In genomic region chr9:71624793-71625495, GRCm38 (mm10) we compare ENCODE assay signal across 8 mouse cellular contexts. TPM values are rescaled to one million over a fixed set of nuclear protein-coding genes. Genes with fewer than 3 reads are reported as not detected.
DNase-seq lines count a peak whose midpoint lies in the region; ATAC-seq and TF ChIP-seq lines count a peak whose summit lies in the region.

No protein-coding gene starts in this region.

- 48% methylated on average over 10 of the region's 10 CpGs for WGBS in midbrain, embryonic 11.5 days
- 53% methylated on average over 10 of the region's 10 CpGs for WGBS in midbrain, embryonic 13.5 days
- 34% methylated on average over 10 of the region's 10 CpGs for WGBS in embryonic facial prominence, embryonic 11.5 days
- WGBS in kidney, embryonic 15.5 days, result 44% methylated on average over 10 of the region's 10 CpGs
- WGBS in lung, adult 2 months, result 31% methylated on average over 10 of the region's 10 CpGs
- WGBS in spleen, adult 2 months, result 39% methylated on average over 10 of the region's 10 CpGs

- no peak overlapping the region for H3K4me3 ChIP-seq in midbrain, embryonic 11.5 days (ENCODE audit: low read depth, low read length)
- no peak overlapping the region for H3K4me3 ChIP-seq in midbrain, embryonic 13.5 days (replicated peaks)
- H3K4me3 ChIP-seq in embryonic facial prominence, embryonic 11.5 days (ENCODE audit: low read depth, low read length), result no peak overlapping the region
- no peak overlapping the region for H3K4me3 ChIP-seq in kidney, embryonic 15.5 days (replicated peaks)
- no peak overlapping the region for H3K4me3 ChIP-seq in lung, adult 2 months (replicated peaks; ENCODE audit: extremely low read depth, low read depth, low read length)
- no peak overlapping the region for H3K4me3 ChIP-seq in spleen, adult 2 months (ENCODE audit: extremely low read depth, insufficient read depth, insufficient read length)

- H3K4me2 ChIP-seq in midbrain, embryonic 11.5 days, result no peak overlapping the region
- no peak overlapping the region for H3K4me2 ChIP-seq in midbrain, embryonic 13.5 days (replicated peaks)
- H3K4me2 ChIP-seq in embryonic facial prominence, embryonic 11.5 days (ENCODE audit: low read depth, low read length), result no peak overlapping the region
- no peak overlapping the region for H3K4me2 ChIP-seq in kidney, embryonic 15.5 days

- no peak overlapping the region for H3K9ac ChIP-seq in midbrain, embryonic 11.5 days (ENCODE audit: low read length)
- no peak overlapping the region for H3K9ac ChIP-seq in midbrain, embryonic 13.5 days (replicated peaks)
- no peak overlapping the region for H3K9ac ChIP-seq in embryonic facial prominence, embryonic 11.5 days (replicated peaks; ENCODE audit: low read length)
- H3K9ac ChIP-seq in kidney, embryonic 15.5 days, result no peak overlapping the region

- DNase-seq in midbrain, embryonic 11.5 days (ENCODE audit: low spot score, missing footprints), result peak; percentile 89
- DNase-seq in adrenal gland, adult 2 months, result peak; percentile 75
- DNase-seq in embryonic facial prominence, embryonic 11.5 days (ENCODE audit: low spot score), result peak; percentile 69
- peak; percentile 74 for DNase-seq in lung, adult 2 months
- peak in 1 of 2 experiments; percentile 51 for DNase-seq in spleen, adult 2 months (ENCODE audit: low read depth in 1 of 2, low spot score in 2 of 2)

- H3K27me3 ChIP-seq in midbrain, embryonic 11.5 days (ENCODE audit: control insufficient read depth, insufficient read depth, low read length), result no peaks in the 10 kb centered on the region
- H3K27me3 ChIP-seq in midbrain, embryonic 13.5 days, result no peaks in the 10 kb centered on the region
- no peaks in the 10 kb centered on the region for H3K27me3 ChIP-seq in embryonic facial prominence, embryonic 11.5 days (ENCODE audit: control insufficient read depth, insufficient read depth, low read length)
- H3K27me3 ChIP-seq in kidney, embryonic 15.5 days, result no peaks in the 10 kb centered on the region
- no peaks in the 10 kb centered on the region for H3K27me3 ChIP-seq in spleen, adult 2 months (ENCODE audit: control insufficient read depth, insufficient read depth, low read length)

- no peak for TF ChIP-seq POLR2A in lung, adult 2 months (IDR thresholded peaks at IDR 0.05; ENCODE audit: borderline replicate concordance, extremely low read depth, low read depth, low read length)
- no peak for TF ChIP-seq POLR2A in spleen, adult 2 months (IDR thresholded peaks at IDR 0.05; ENCODE audit: low read depth, low read length)

- no peaks in the 10 kb centered on the region for H3K9me3 ChIP-seq in midbrain, embryonic 11.5 days (ENCODE audit: control insufficient read depth, low read length)
- no peaks in the 10 kb centered on the region for H3K9me3 ChIP-seq in midbrain, embryonic 13.5 days
- no peaks in the 10 kb centered on the region for H3K9me3 ChIP-seq in embryonic facial prominence, embryonic 11.5 days (replicated peaks; ENCODE audit: control insufficient read depth, low read length)
- H3K9me3 ChIP-seq in kidney, embryonic 15.5 days (replicated peaks), result no peaks in the 10 kb centered on the region

- H3K27ac ChIP-seq in midbrain, embryonic 11.5 days (ENCODE audit: low read depth, low read length), result no peak overlapping the region
- H3K27ac ChIP-seq in midbrain, embryonic 13.5 days, result no peak overlapping the region
- H3K27ac ChIP-seq in embryonic facial prominence, embryonic 11.5 days (replicated peaks; ENCODE audit: low read depth, low read length), result no peak overlapping the region
- H3K27ac ChIP-seq in kidney, embryonic 15.5 days, result peak overlapping the region; percentile 76
- no peak overlapping the region for H3K27ac ChIP-seq in spleen, adult 2 months (ENCODE audit: insufficient read depth, low read length)

- no peaks in the 10 kb centered on the region for H3K36me3 ChIP-seq in midbrain, embryonic 11.5 days (ENCODE audit: control insufficient read depth, insufficient read depth, low read length)
- no peaks in the 10 kb centered on the region for H3K36me3 ChIP-seq in midbrain, embryonic 13.5 days
- H3K36me3 ChIP-seq in embryonic facial prominence, embryonic 11.5 days (replicated peaks; ENCODE audit: control insufficient read depth, insufficient read depth, low read depth, low read length), result no peaks in the 10 kb centered on the region
- peaks cover 23% of the 10 kb centered on the region for H3K36me3 ChIP-seq in kidney, embryonic 15.5 days
- no peaks in the 10 kb centered on the region for H3K36me3 ChIP-seq in spleen, adult 2 months (ENCODE audit: control insufficient read depth, insufficient read depth, low read length)

- peak; percentile 70 for TF ChIP-seq CTCF in lung, adult 2 months (IDR thresholded peaks at IDR 0.05; ENCODE audit: insufficient read depth, low read length)
- peak; percentile 48; the same call in 1 of the 2 replicates for TF ChIP-seq CTCF in spleen, adult 2 months (IDR thresholded peaks at IDR 0.05; ENCODE audit: extremely low read depth, insufficient read depth, insufficient read length, insufficient replicate concordance)

- no peaks in the 10 kb centered on the region for H3K4me1 ChIP-seq in midbrain, embryonic 11.5 days (ENCODE audit: control insufficient read depth, insufficient read depth, low read length)
- no peaks in the 10 kb centered on the region for H3K4me1 ChIP-seq in midbrain, embryonic 13.5 days (replicated peaks)
- no peaks in the 10 kb centered on the region for H3K4me1 ChIP-seq in embryonic facial prominence, embryonic 11.5 days (ENCODE audit: control insufficient read depth, insufficient read depth, low read length)
- H3K4me1 ChIP-seq in kidney, embryonic 15.5 days, result peaks cover 40% of the 10 kb centered on the region
- 0 out of 2 replicates have a peak, but pooled peaks cover 2% of the 10 kb centered on the region for H3K4me1 ChIP-seq in lung, adult 2 months (ENCODE audit: control insufficient read depth, insufficient read depth, low read length)
- no peaks in the 10 kb centered on the region for H3K4me1 ChIP-seq in spleen, adult 2 months (ENCODE audit: control insufficient read depth, insufficient read depth, insufficient read length)

- no peak for ATAC-seq in midbrain, embryonic 11.5 days (ENCODE audit: low FRiP score)
- ATAC-seq in midbrain, embryonic 13.5 days, result no peak
- ATAC-seq in embryonic facial prominence, embryonic 11.5 days (replicated peaks; ENCODE audit: insufficient number of reproducible peaks, low FRiP score, low TSS enrichment, low read depth), result no peak
- ATAC-seq in kidney, embryonic 15.5 days (replicated peaks; ENCODE audit: low FRiP score), result no peak
- ATAC-seq in inflammation-experienced regulatory T-cells, adult 6 months, result no peak

RNA-seq across cellular contexts. Expression of gene Myzap, which starts 32.8 kb away (rescaled TPM):
- polyA plus RNA-seq in midbrain, embryonic 11.5 days (2014; fragmentation: Nextera tagmentation; extraction: Ambion mirVana), result 4.5 and 6.9 TPM in 2 replicates
- polyA plus RNA-seq in midbrain, embryonic 13.5 days (2015; fragmentation: Nextera tagmentation; extraction: Ambion mirVana), result 2.4 and 2.6 TPM in 2 replicates
- 10 to 100 TPM; 10.3 to 11.7 TPM for total RNA-seq in adrenal gland, adult 2 months (2021)
- 3.2 and 3.9 TPM in 2 replicates for polyA plus RNA-seq in adrenal gland, adult 2 months (2012; rRNA removed)
- 7.0 and 8.5 TPM in 2 replicates for polyA plus RNA-seq in embryonic facial prominence, embryonic 11.5 days (2014; fragmentation: Nextera tagmentation; extraction: Ambion mirVana)
- polyA plus RNA-seq in kidney, embryonic 15.5 days (2015; fragmentation: Nextera tagmentation; extraction: Ambion mirVana), result 14.5 and 17.3 TPM in 2 replicates
- polyA plus RNA-seq in lung, adult 2 months (2012; rRNA removed), result 67.7 and 79.6 TPM in 2 replicates
- 1.6 and 1.8 TPM in 2 replicates for polyA plus RNA-seq in spleen, adult 2 months (2012; rRNA removed)
- under 1 TPM in 1 of 3 experiments, not detected in 2; 0.49 TPM for polyA plus RNA-seq in inflammation-experienced regulatory T-cells, adult 6 months (2017; shearing (Covaris generic))
